Mouse (Mus musculus) layer of hippocampus, adult 9-10 months (tissue): ENCODE results near the gene Vmn1r138.
"Not testable (repeated sequence)": the region's sequence is repeated elsewhere in the genome, so short reads cannot be mapped to it uniquely, and the experiment has no call there.

ENCODE experiments used
- DNase-seq: peaks from one replicate; pipeline ENCODE4 v3.0.0; 2022; ENCODE audit warnings: low spot score

Vmn1r138 gene

DNA sequence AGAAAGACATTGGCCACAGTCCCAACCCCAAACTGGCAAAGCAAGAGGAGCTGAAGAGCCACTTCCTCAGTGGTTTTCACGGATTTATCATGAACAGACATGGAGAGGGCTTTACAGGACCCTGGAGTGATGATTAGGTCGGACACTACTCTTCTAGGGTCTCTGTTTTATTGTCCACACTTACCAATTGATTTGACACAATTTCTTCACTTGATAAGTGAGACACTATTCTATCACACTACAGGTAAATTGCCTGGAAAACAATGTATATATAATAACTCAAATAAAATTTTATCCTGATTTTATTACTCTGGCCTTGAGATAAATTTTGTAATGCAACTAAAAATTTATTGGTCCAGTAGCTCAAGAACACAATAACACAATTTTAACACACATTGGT is at the start of gene Vmn1r138:
TSS of gene Vmn1r138 (minus strand) at position 101 of the 400 bp plus-strand sequence.
- not testable (repeated sequence) for DNase-seq

- DNase-seq, result not testable (repeated sequence)
These were observed 40.1 kb upstream of the Vmn1r138 start, which contains the start of gene Vmn1r139 for GRCm38 (mm10) chr7:22068757-22069156. Gene Vmn1r139, plus strand, starts transcription at chr7:22069057.

GRCm38 (mm10) chr7:22056205-22056604 is 27.5 kb upstream of the Vmn1r138 start, which contains the start of gene Gm6176:
Gene Gm6176, minus strand, starts transcription at chr7:22056305.
- DNase-seq, result not testable (repeated sequence)

- not testable (repeated sequence) for DNase-seq
These were observed 34.4 kb downstream of the Vmn1r138 start, which contains the start of gene Vmn1r137 for GRCm38 (mm10) chr7:21994287-21994686. Gene Vmn1r137, plus strand, starts transcription at chr7:21994587.
